Mouse (Mus musculus): ENCODE results near the gene Spen. TPM values are rescaled to one million over a fixed set of nuclear protein-coding genes. Genes with fewer than 3 reads are reported as not detected.

Spen gene
- polyA plus RNA-seq, 1 experiment from 2014 or later, result 20.4 TPM

GRCm38 (mm10) chr4:141439083-141439803 lies 99.2 kb downstream of the Spen start:
- ATAC-seq (ENCODE audit: low FRiP score) (no peak), DNase-seq (ENCODE audit: low spot score) (no peak)
- Histone ChIP-seq H3K36me3 (replicated peaks; ENCODE audit: control insufficient read depth, insufficient read depth) (no peaks in the 10 kb centered on the region), H3K4me3 (replicated peaks; ENCODE audit: low read length) (no peak overlapping the region), H3K4me2 (replicated peaks) (no peak overlapping the region), H3K4me1 (replicated peaks; ENCODE audit: control insufficient read depth, insufficient read depth, low read length) (no peaks in the 10 kb centered on the region; the same call in 1 of the 2 replicates), H3K27ac (no peak overlapping the region), H3K9me3 (ENCODE audit: control insufficient read depth, low read length) (no peaks in the 10 kb centered on the region), H3K9ac (no peak overlapping the region), H3K27me3 (ENCODE audit: control insufficient read depth, insufficient read depth, low read length) (no peaks in the 10 kb centered on the region)
- WGBS, result 85% methylated on average over 12 of the region's 12 CpGs

GRCm38 (mm10) chr4:141435974-141436373 lies 102.4 kb downstream of the Spen start, which contains the start of gene Srarp:
TSS of gene Srarp (minus strand) at chr4:141436105.
- no peaks in the 10 kb centered on the region for H3K4me1 ChIP-seq (replicated peaks; ENCODE audit: control insufficient read depth, insufficient read depth, low read length)
- H3K36me3 ChIP-seq (replicated peaks; ENCODE audit: control insufficient read depth, insufficient read depth), result no peaks in the 10 kb centered on the region
- no peaks in the 10 kb centered on the region for H3K27me3 ChIP-seq (ENCODE audit: control insufficient read depth, insufficient read depth, low read length)
- H3K9ac ChIP-seq, result no peak within 1 kb of the TSS
- 92% methylated on average over 1 of the region's 1 CpGs for WGBS
- no peak within 1 kb of the TSS for H3K4me3 ChIP-seq (replicated peaks; ENCODE audit: low read length)
- DNase-seq (ENCODE audit: low spot score), result no peak
- no peak within 1 kb of the TSS for H3K4me2 ChIP-seq (replicated peaks)
- no peak for ATAC-seq (ENCODE audit: low FRiP score)
- no peaks in the 10 kb centered on the region for H3K9me3 ChIP-seq (ENCODE audit: control insufficient read depth, low read length)
- no peak within 1 kb of the TSS for H3K27ac ChIP-seq

GRCm38 (mm10) chr4:141433191-141433590 lies 105.2 kb downstream of the Spen start:
- Histone ChIP-seq H3K4me2 (replicated peaks) (no peak overlapping the region), H3K9me3 (ENCODE audit: control insufficient read depth, low read length) (no peaks in the 10 kb centered on the region), H3K9ac (no peak overlapping the region), H3K4me1 (replicated peaks; ENCODE audit: control insufficient read depth, insufficient read depth, low read length) (no peaks in the 10 kb centered on the region), H3K27ac (no peak overlapping the region), H3K27me3 (ENCODE audit: control insufficient read depth, insufficient read depth, low read length) (no peaks in the 10 kb centered on the region), H3K36me3 (replicated peaks; ENCODE audit: control insufficient read depth, insufficient read depth) (no peaks in the 10 kb centered on the region), H3K4me3 (replicated peaks; ENCODE audit: low read length) (no peak overlapping the region)
- WGBS, result 83% methylated on average over 18 of the region's 18 CpGs
- DNase-seq (ENCODE audit: low spot score) (no peak), ATAC-seq (ENCODE audit: low FRiP score) (no peak)

GRCm38 (mm10) chr4:141432666-141433065 lies 105.7 kb downstream of the Spen start:
- Histone ChIP-seq H3K9me3 (ENCODE audit: control insufficient read depth, low read length) (no peaks in the 10 kb centered on the region), H3K27ac (no peak overlapping the region), H3K36me3 (replicated peaks; ENCODE audit: control insufficient read depth, insufficient read depth) (no peaks in the 10 kb centered on the region), H3K4me3 (replicated peaks; ENCODE audit: low read length) (no peak overlapping the region), H3K27me3 (ENCODE audit: control insufficient read depth, insufficient read depth, low read length) (no peaks in the 10 kb centered on the region), H3K4me2 (replicated peaks) (no peak overlapping the region), H3K4me1 (replicated peaks; ENCODE audit: control insufficient read depth, insufficient read depth, low read length) (no peaks in the 10 kb centered on the region), H3K9ac (no peak overlapping the region)
- DNase-seq (ENCODE audit: low spot score) (no peak), ATAC-seq (ENCODE audit: low FRiP score) (no peak)
- 64% methylated on average over 14 of the region's 14 CpGs for WGBS

GRCm38 (mm10) chr4:141430997-141431396 lies 107.4 kb downstream of the Spen start:
- H3K27ac ChIP-seq, result no peak overlapping the region
- no peak overlapping the region for H3K4me3 ChIP-seq (replicated peaks; ENCODE audit: low read length)
- DNase-seq (ENCODE audit: low spot score), result peak; percentile 61
- H3K36me3 ChIP-seq (replicated peaks; ENCODE audit: control insufficient read depth, insufficient read depth), result no peaks in the 10 kb centered on the region
- H3K27me3 ChIP-seq (ENCODE audit: control insufficient read depth, insufficient read depth, low read length), result no peaks in the 10 kb centered on the region
- H3K9ac ChIP-seq, result no peak overlapping the region
- no peak overlapping the region for H3K4me2 ChIP-seq (replicated peaks)
- no peaks in the 10 kb centered on the region for H3K9me3 ChIP-seq (ENCODE audit: control insufficient read depth, low read length)
- no peak for ATAC-seq (ENCODE audit: low FRiP score)
- WGBS, result 48% methylated on average over 9 of the region's 9 CpGs
- no peaks in the 10 kb centered on the region; the same call in 1 of the 2 replicates for H3K4me1 ChIP-seq (replicated peaks; ENCODE audit: control insufficient read depth, insufficient read depth, low read length)

GRCm38 (mm10) chr4:141429847-141430246 lies 108.5 kb downstream of the Spen start:
- WGBS, result 52% methylated on average over 9 of the region's 9 CpGs

GRCm38 (mm10) chr4:141429381-141429780 lies 109.0 kb downstream of the Spen start:
- WGBS, result 81% methylated on average over 6 of the region's 6 CpGs
- H3K27ac ChIP-seq, result no peak overlapping the region
- H3K4me1 ChIP-seq (replicated peaks; ENCODE audit: control insufficient read depth, insufficient read depth, low read length), result no peaks in the 10 kb centered on the region; the same call in 1 of the 2 replicates
- H3K4me3 ChIP-seq (replicated peaks; ENCODE audit: low read length), result no peak overlapping the region
- H3K36me3 ChIP-seq (replicated peaks; ENCODE audit: control insufficient read depth, insufficient read depth), result no peaks in the 10 kb centered on the region
- no peak for ATAC-seq (ENCODE audit: low FRiP score)
- H3K9ac ChIP-seq, result no peak overlapping the region
- no peaks in the 10 kb centered on the region for H3K9me3 ChIP-seq (ENCODE audit: control insufficient read depth, low read length)
- no peak overlapping the region for H3K4me2 ChIP-seq (replicated peaks)
- DNase-seq (ENCODE audit: low spot score), result no peak
- H3K27me3 ChIP-seq (ENCODE audit: control insufficient read depth, insufficient read depth, low read length), result no peaks in the 10 kb centered on the region

More at GRCm38 (mm10) chr4:141429847-141430246, 108.5 kb downstream of the Spen start:
- Histone ChIP-seq H3K4me1 (replicated peaks; ENCODE audit: control insufficient read depth, insufficient read depth, low read length) (no peaks in the 10 kb centered on the region; the same call in 1 of the 2 replicates), H3K4me2 (replicated peaks) (no peak overlapping the region), H3K27me3 (ENCODE audit: control insufficient read depth, insufficient read depth, low read length) (no peaks in the 10 kb centered on the region), H3K4me3 (replicated peaks; ENCODE audit: low read length) (no peak overlapping the region), H3K36me3 (replicated peaks; ENCODE audit: control insufficient read depth, insufficient read depth) (no peaks in the 10 kb centered on the region), H3K27ac (no peak overlapping the region), H3K9me3 (ENCODE audit: control insufficient read depth, low read length) (no peaks in the 10 kb centered on the region), H3K9ac (no peak overlapping the region)
- DNase-seq (ENCODE audit: low spot score) (no peak), ATAC-seq (ENCODE audit: low FRiP score) (no peak)

GRCm38 (mm10) chr4:141427921-141428320 lies 110.5 kb downstream of the Spen start:
- Histone ChIP-seq H3K36me3 (replicated peaks; ENCODE audit: control insufficient read depth, insufficient read depth) (no peaks in the 10 kb centered on the region), H3K4me1 (replicated peaks; ENCODE audit: control insufficient read depth, insufficient read depth, low read length) (no peaks in the 10 kb centered on the region; the same call in 1 of the 2 replicates), H3K27ac (no peak overlapping the region), H3K4me2 (replicated peaks) (no peak overlapping the region), H3K9ac (no peak overlapping the region), H3K9me3 (ENCODE audit: control insufficient read depth, low read length) (no peaks in the 10 kb centered on the region), H3K27me3 (ENCODE audit: control insufficient read depth, insufficient read depth, low read length) (no peaks in the 10 kb centered on the region), H3K4me3 (replicated peaks; ENCODE audit: low read length) (no peak overlapping the region)
- DNase-seq (ENCODE audit: low spot score), result no peak
- ATAC-seq (ENCODE audit: low FRiP score), result no peak
- 87% methylated on average over 13 of the region's 13 CpGs for WGBS

GRCm38 (mm10) chr4:141426796-141427745 lies 111.3 kb downstream of the Spen start:
- H3K4me2 ChIP-seq (replicated peaks), result 0 out of 2 replicates have a peak overlapping the region, but pooled peaks have one; percentile 86
- H3K36me3 ChIP-seq (replicated peaks; ENCODE audit: control insufficient read depth, insufficient read depth), result no peaks in the 10 kb centered on the region
- H3K27me3 ChIP-seq (ENCODE audit: control insufficient read depth, insufficient read depth, low read length), result no peaks in the 10 kb centered on the region
- H3K9ac ChIP-seq, result no peak overlapping the region
- H3K4me3 ChIP-seq (replicated peaks; ENCODE audit: low read length), result no peak overlapping the region
- ATAC-seq (ENCODE audit: low FRiP score) (no peak), DNase-seq (ENCODE audit: low spot score) (no peak)
- WGBS, result 83% methylated on average over 10 of the region's 10 CpGs
- H3K4me1 ChIP-seq (replicated peaks; ENCODE audit: control insufficient read depth, insufficient read depth, low read length), result no peaks in the 10 kb centered on the region; the same call in 1 of the 2 replicates
- no peaks in the 10 kb centered on the region for H3K9me3 ChIP-seq (ENCODE audit: control insufficient read depth, low read length)
- no peak overlapping the region for H3K27ac ChIP-seq

Measured in hindbrain, embryonic 14.5 days (tissue).